Mouse (Mus musculus) lung, postnatal 0 days (tissue): ENCODE measurements at regions not wholly inside any gene's neighbourhood (a gene's known extent, or its start where the extent isn't known, plus 50 kb on each side); places are given as distances from the start of the nearest gene placed in this dataset.

Experiments
- CTCF ChIP-seq: IDR thresholded peaks from 2 replicates; pipeline ENCODE4 v1.5.1; 2016; ENCODE audit warnings: antibody characterized with exemption, mild to moderate bottlenecking
- EP300 ChIP-seq: IDR thresholded peaks from 2 replicates; pipeline ENCODE4 v1.6.1; 2016; ENCODE audit warnings: antibody characterized with exemption, mild to moderate bottlenecking, control low read depth

DNA sequence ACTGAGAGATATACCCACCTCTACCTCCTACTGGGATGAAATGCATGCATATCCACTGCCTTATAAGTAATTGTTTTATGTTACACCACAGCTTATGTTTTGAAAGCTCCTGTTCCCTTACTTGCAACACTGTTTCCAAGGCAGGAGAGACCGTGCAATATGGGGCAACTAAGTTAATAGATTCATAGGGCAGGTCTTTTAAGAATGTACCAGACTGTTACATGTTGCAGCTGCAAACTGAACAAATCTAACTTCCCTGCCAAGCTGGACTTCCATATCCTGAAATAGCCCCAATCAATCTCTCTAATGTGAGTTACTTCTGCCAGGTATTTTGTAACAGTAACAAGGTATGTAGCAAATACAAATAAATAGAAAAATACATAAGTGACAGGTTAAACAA, 1478.0 kb upstream of the 1700008P02Rik start:
- no peak for TF ChIP-seq EP300
- no peak for TF ChIP-seq CTCF
